Mouse (Mus musculus): ENCODE results near the gene Macf1. TPM values are rescaled to one million over a fixed set of nuclear protein-coding genes. Genes with fewer than 3 reads are reported as not detected.

Macf1 gene
- polyA plus RNA-seq, 1 experiment: 142 TPM

GRCm38 (mm10) chr4:123562177-123562815 is 121.9 kb downstream of the Macf1 start:
- DNase-seq (ENCODE audit: low read depth in 1 of 2, low spot score in 2 of 2): no peak
- Histone ChIP-seq H3K4me3 (ENCODE audit: extremely low read depth, insufficient read depth, insufficient read length) (no peak overlapping the region), H3K27me3 (ENCODE audit: control insufficient read depth, insufficient read depth, low read length) (no peaks in the 10 kb centered on the region), H3K4me1 (ENCODE audit: control insufficient read depth, insufficient read depth, insufficient read length) (peaks cover 23% of the 10 kb centered on the region), H3K36me3 (ENCODE audit: control insufficient read depth, insufficient read depth, low read length) (no peaks in the 10 kb centered on the region), H3K27ac (ENCODE audit: insufficient read depth, low read length) (peak overlapping the region; percentile 96)
- WGBS: 24% methylated on average over 3 of the region's 3 CpGs
- TF ChIP-seq POLR2A (IDR thresholded peaks at IDR 0.05; ENCODE audit: low read depth, low read length): no peak
- TF ChIP-seq CTCF (IDR thresholded peaks at IDR 0.05; ENCODE audit: extremely low read depth, insufficient read depth, insufficient read length, insufficient replicate concordance): no peak

DNA sequence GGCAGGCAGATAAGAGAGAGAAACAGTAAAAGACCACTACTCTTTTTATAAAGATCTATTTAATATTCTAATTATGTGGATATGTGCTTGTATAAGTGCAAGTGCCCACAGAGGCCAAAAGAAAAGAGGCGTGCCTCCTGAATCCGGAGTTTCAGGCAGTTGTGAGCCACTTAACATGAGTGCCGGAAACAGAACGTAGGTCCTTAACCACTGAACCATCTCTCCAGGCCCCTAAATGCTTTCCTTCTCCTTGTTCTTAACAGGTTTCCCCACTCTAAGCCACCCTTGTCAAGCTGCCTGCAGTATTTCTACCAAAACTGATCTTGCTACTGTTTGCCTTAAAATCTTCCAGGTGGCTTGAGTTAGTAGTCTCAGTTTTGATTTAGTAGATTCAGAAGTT is 123.3 kb downstream of the Macf1 start:
- WGBS: 77% methylated on average over 4 of the region's 4 CpGs
- Histone ChIP-seq H3K36me3 (ENCODE audit: control insufficient read depth, insufficient read depth, low read length) (no peaks in the 10 kb centered on the region), H3K27ac (ENCODE audit: insufficient read depth, low read length) (0 out of 2 replicates have a peak overlapping the region, but pooled peaks have one; percentile 33), H3K27me3 (ENCODE audit: control insufficient read depth, insufficient read depth, low read length) (no peaks in the 10 kb centered on the region), H3K4me3 (ENCODE audit: extremely low read depth, insufficient read depth, insufficient read length) (no peak overlapping the region), H3K4me1 (ENCODE audit: control insufficient read depth, insufficient read depth, insufficient read length) (peaks cover 23% of the 10 kb centered on the region)
- TF ChIP-seq POLR2A (IDR thresholded peaks at IDR 0.05; ENCODE audit: low read depth, low read length) (no peak), CTCF (IDR thresholded peaks at IDR 0.05; ENCODE audit: extremely low read depth, insufficient read depth, insufficient read length, insufficient replicate concordance) (no peak)
- no peak for DNase-seq (ENCODE audit: low read depth in 1 of 2, low spot score in 2 of 2)

DNA sequence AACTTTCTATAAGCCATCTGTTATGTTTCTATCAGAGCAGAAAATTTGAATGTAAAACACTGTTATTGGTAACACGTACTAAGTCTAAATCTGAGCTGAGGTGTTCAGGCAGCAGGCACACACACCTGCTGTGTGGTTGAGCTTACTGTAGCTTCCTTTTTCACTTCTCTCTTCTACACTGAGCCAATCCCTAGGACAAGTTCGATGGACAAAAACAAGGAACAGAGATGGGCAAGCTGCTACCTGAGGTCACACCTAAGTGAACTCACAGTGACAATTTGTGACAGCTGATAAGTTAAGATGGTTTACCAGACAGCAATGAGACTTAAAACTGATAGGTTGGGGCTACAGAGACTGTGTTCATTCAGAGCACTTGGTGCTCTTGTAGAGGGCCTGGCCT is 125.7 kb downstream of the Macf1 start:
- WGBS: 25% methylated on average over 2 of the region's 2 CpGs
- DNase-seq (ENCODE audit: low read depth in 1 of 2, low spot score in 2 of 2): peak; percentile 25 to 26
- Histone ChIP-seq H3K27ac (ENCODE audit: insufficient read depth, low read length) (peak overlapping the region; percentile 57; the same call in 1 of the 2 replicates), H3K27me3 (ENCODE audit: control insufficient read depth, insufficient read depth, low read length) (no peaks in the 10 kb centered on the region), H3K4me3 (ENCODE audit: extremely low read depth, insufficient read depth, insufficient read length) (no peak overlapping the region), H3K36me3 (ENCODE audit: control insufficient read depth, insufficient read depth, low read length) (peaks cover 5% of the 10 kb centered on the region), H3K4me1 (ENCODE audit: control insufficient read depth, insufficient read depth, insufficient read length) (peaks cover 20% of the 10 kb centered on the region)
- no peak for TF ChIP-seq CTCF (IDR thresholded peaks at IDR 0.05; ENCODE audit: extremely low read depth, insufficient read depth, insufficient read length, insufficient replicate concordance)
- no peak for TF ChIP-seq POLR2A (IDR thresholded peaks at IDR 0.05; ENCODE audit: low read depth, low read length)

- DNase-seq (ENCODE audit: low read depth in 1 of 2, low spot score in 2 of 2): no peak
- Histone ChIP-seq H3K27me3 (ENCODE audit: control insufficient read depth, insufficient read depth, low read length) (no peaks in the 10 kb centered on the region), H3K4me1 (ENCODE audit: control insufficient read depth, insufficient read depth, insufficient read length) (peaks cover 15% of the 10 kb centered on the region; the same call in 1 of the 2 replicates), H3K36me3 (ENCODE audit: control insufficient read depth, insufficient read depth, low read length) (peaks cover 17% of the 10 kb centered on the region), H3K4me3 (ENCODE audit: extremely low read depth, insufficient read depth, insufficient read length) (no peak overlapping the region), H3K27ac (ENCODE audit: insufficient read depth, low read length) (no peak overlapping the region)
- TF ChIP-seq CTCF (IDR thresholded peaks at IDR 0.05; ENCODE audit: extremely low read depth, insufficient read depth, insufficient read length, insufficient replicate concordance): no peak
Measured at GRCm38 (mm10) chr4:123555251-123555650, 128.9 kb downstream of the Macf1 start.

- peaks cover 21% of the 10 kb centered on the region for H3K4me1 ChIP-seq (ENCODE audit: control insufficient read depth, insufficient read depth, insufficient read length)
- peaks cover 26% of the 10 kb centered on the region for H3K36me3 ChIP-seq (ENCODE audit: control insufficient read depth, insufficient read depth, low read length)
- H3K27ac ChIP-seq (ENCODE audit: insufficient read depth, low read length): no peak overlapping the region
- WGBS: 69% methylated on average over 3 of the region's 3 CpGs
- no peaks in the 10 kb centered on the region for H3K27me3 ChIP-seq (ENCODE audit: control insufficient read depth, insufficient read depth, low read length)
- H3K4me3 ChIP-seq (ENCODE audit: extremely low read depth, insufficient read depth, insufficient read length): no peak overlapping the region
- no peak for TF ChIP-seq POLR2A (IDR thresholded peaks at IDR 0.05; ENCODE audit: low read depth, low read length)
- TF ChIP-seq CTCF (IDR thresholded peaks at IDR 0.05; ENCODE audit: extremely low read depth, insufficient read depth, insufficient read length, insufficient replicate concordance): no peak
- no peak for DNase-seq (ENCODE audit: low read depth in 1 of 2, low spot score in 2 of 2)
Measured at GRCm38 (mm10) chr4:123552689-123553088, 131.5 kb downstream of the Macf1 start.

- Histone ChIP-seq H3K4me1 (ENCODE audit: control insufficient read depth, insufficient read depth, insufficient read length) (peaks cover 13% of the 10 kb centered on the region), H3K4me3 (ENCODE audit: extremely low read depth, insufficient read depth, insufficient read length) (no peak overlapping the region), H3K36me3 (ENCODE audit: control insufficient read depth, insufficient read depth, low read length) (peaks cover 28% of the 10 kb centered on the region), H3K27ac (ENCODE audit: insufficient read depth, low read length) (no peak overlapping the region; the same call in 1 of the 2 replicates), H3K27me3 (ENCODE audit: control insufficient read depth, insufficient read depth, low read length) (no peaks in the 10 kb centered on the region)
- TF ChIP-seq POLR2A (IDR thresholded peaks at IDR 0.05; ENCODE audit: low read depth, low read length) (no peak), CTCF (IDR thresholded peaks at IDR 0.05; ENCODE audit: extremely low read depth, insufficient read depth, insufficient read length, insufficient replicate concordance) (no peak)
- 30% methylated on average over 3 of the region's 3 CpGs for WGBS
- no peak for DNase-seq (ENCODE audit: low read depth in 1 of 2, low spot score in 2 of 2)
Measured at GRCm38 (mm10) chr4:123548317-123548716, 135.8 kb downstream of the Macf1 start.

- Histone ChIP-seq H3K27ac (ENCODE audit: insufficient read depth, low read length) (no peak overlapping the region), H3K36me3 (ENCODE audit: control insufficient read depth, insufficient read depth, low read length) (peaks cover 24% of the 10 kb centered on the region), H3K27me3 (ENCODE audit: control insufficient read depth, insufficient read depth, low read length) (no peaks in the 10 kb centered on the region), H3K4me3 (ENCODE audit: extremely low read depth, insufficient read depth, insufficient read length) (no peak overlapping the region), H3K4me1 (ENCODE audit: control insufficient read depth, insufficient read depth, insufficient read length) (peaks cover 5% of the 10 kb centered on the region)
- no peak for DNase-seq (ENCODE audit: low read depth in 1 of 2, low spot score in 2 of 2)
- TF ChIP-seq POLR2A (IDR thresholded peaks at IDR 0.05; ENCODE audit: low read depth, low read length): no peak
- no peak for TF ChIP-seq CTCF (IDR thresholded peaks at IDR 0.05; ENCODE audit: extremely low read depth, insufficient read depth, insufficient read length, insufficient replicate concordance)
Measured at GRCm38 (mm10) chr4:123543691-123544090, 140.5 kb downstream of the Macf1 start.
